Comparison of ENCODE assay signal across 9 mouse cellular contexts in the genomic region with DNA sequence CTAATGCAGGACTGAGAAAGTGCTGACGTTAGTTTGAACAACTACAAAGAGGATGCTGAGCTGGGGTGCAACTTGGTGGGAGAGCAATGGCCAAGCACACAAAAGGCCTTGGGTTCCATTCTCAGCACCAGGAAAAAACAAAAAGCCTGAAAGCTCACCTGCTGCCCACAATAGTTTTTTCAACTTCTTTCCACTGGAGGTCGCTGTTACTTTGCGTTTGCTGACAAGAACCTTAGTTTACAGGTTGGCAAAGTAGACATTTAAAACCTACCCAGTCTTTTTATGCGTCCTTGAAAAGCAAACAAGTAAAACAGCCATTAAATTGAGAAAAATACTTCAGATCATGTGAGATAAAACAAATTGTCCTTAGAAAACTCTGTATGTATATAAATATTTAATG. TPM values are rescaled to one million over a fixed set of nuclear protein-coding genes. Genes with fewer than 3 reads are reported as not detected.
A peak's percentile ranks its signal among the peaks of the same experiment; 100 is the strongest.
DNase-seq lines count a peak whose midpoint lies in the region; ATAC-seq and TF ChIP-seq lines count a peak whose summit lies in the region.
"Had no signal": no experiment of that assay in that cellular context is flagged by ENCODE, and none has a peak within 500 bp of the region (broad histone marks: within the 10 kb centered on the region; RNA-seq: fewer than 3 reads in every experiment).

No protein-coding gene starts in this region.

- H3K27me3 ChIP-seq in heart, postnatal 0 days (ENCODE audit: control insufficient read depth, insufficient read depth, low read length) = no peaks in the 10 kb centered on the region

- TF ChIP-seq POLR2A in brain, embryonic 14.5 days (IDR thresholded peaks at IDR 0.05; ENCODE audit: borderline replicate concordance, extremely low read depth, insufficient read depth, insufficient read length, poor library complexity, severe bottlenecking) = no peak

- TF ChIP-seq CTCF in heart, postnatal 0 days (IDR thresholded peaks at IDR 0.05; ENCODE audit: low read depth) = peak; percentile 75
- TF ChIP-seq CTCF in brain, embryonic 14.5 days (IDR thresholded peaks at IDR 0.05; ENCODE audit: borderline replicate concordance, extremely low read depth, insufficient read depth, insufficient read length) = peak; percentile 47; the same call in 1 of the 2 replicates

- H3K27ac ChIP-seq in heart, postnatal 0 days (ENCODE audit: low read depth) = no peak overlapping the region
- H3K27ac ChIP-seq: limb, embryonic 15.5 days had no signal

- H3K4me2 ChIP-seq in heart, postnatal 0 days (ENCODE audit: low read depth, low read length) = no peak overlapping the region
- H3K4me2 ChIP-seq: limb, embryonic 15.5 days had no signal

- H3K9ac ChIP-seq in heart, postnatal 0 days (replicated peaks; ENCODE audit: low read depth, low read length) = no peak overlapping the region
- H3K9ac ChIP-seq: limb, embryonic 15.5 days had no signal

- no peak overlapping the region for H3K4me3 ChIP-seq in heart, postnatal 0 days (ENCODE audit: low read depth, low read length)
- H3K4me3 ChIP-seq: limb, embryonic 15.5 days had no signal

- peak; percentile 80 for DNase-seq in heart, postnatal 0 days (ENCODE audit: low spot score)
- no peak for DNase-seq in heart, adult 8-10 months (ENCODE audit: low spot score)
- DNase-seq in right cerebral cortex, postnatal 10 days (ENCODE audit: low spot score in 2 of 2) = peak; percentile 31 to 45
- no peak for DNase-seq in right cerebral cortex, postnatal 36 days (ENCODE audit: low spot score in 2 of 2)
- peak; percentile 53 for DNase-seq in brain, embryonic 14.5 days (ENCODE audit: low read depth)
- peak; percentile 58 to 62 for DNase-seq in kidney, postnatal 36 days
- DNase-seq in telencephalon, adult 2 months (ENCODE audit: low read depth, low spot score) = peak; percentile 27
- DNase-seq in spleen, postnatal 14 days (ENCODE audit: low spot score in 2 of 2) = no peak

- ATAC-seq in heart, postnatal 0 days (ENCODE audit: insufficient read depth, low read depth) = no peak

- no peaks in the 10 kb centered on the region for H3K36me3 ChIP-seq in heart, postnatal 0 days (replicated peaks; ENCODE audit: control insufficient read depth, insufficient read depth, low read length)
- H3K36me3 ChIP-seq: limb, embryonic 15.5 days had no signal

- WGBS in heart, postnatal 0 days = 9% methylated on average over 4 of the region's 4 CpGs

- no peak for TF ChIP-seq EP300 in heart, postnatal 0 days (IDR thresholded peaks at IDR 0.05; ENCODE audit: low read depth)

- H3K4me1 ChIP-seq in heart, postnatal 0 days (ENCODE audit: control insufficient read depth, insufficient read depth) = peaks cover 30% of the 10 kb centered on the region

- no peaks in the 10 kb centered on the region for H3K9me3 ChIP-seq in heart, postnatal 0 days (replicated peaks; ENCODE audit: control insufficient read depth, low read length)
- H3K9me3 ChIP-seq: limb, embryonic 15.5 days had no signal

RNA-seq across cellular contexts. Expression of gene Mylk4, which starts 15.7 kb away (rescaled TPM):
- 1.6 and 5.6 TPM in 2 replicates for total RNA-seq in heart, postnatal 0 days (2014; rRNA removed; ENCODE audit: low replicate concordance)
- polyA plus RNA-seq in heart, postnatal 0 days (2015; fragmentation: Nextera tagmentation; extraction: Ambion mirVana) = 2.4 and 2.8 TPM in 2 replicates
- total RNA-seq in heart, adult 8-10 months (2022) = 100 to 1,000 TPM; 269 to 374 (median 349) TPM
- polyA plus RNA-seq in brain, embryonic 14.5 days (2012; rRNA removed) = 0.24 and 0.29 TPM in 2 replicates

RNA-seq across cellular contexts. Expression of gene Wrnip1, which starts 33.7 kb away (rescaled TPM):
- total RNA-seq in heart, postnatal 0 days (2014; rRNA removed; ENCODE audit: low replicate concordance) = 33.1 and 66.7 TPM in 2 replicates
- 11.2 and 12.1 TPM in 2 replicates for polyA plus RNA-seq in heart, postnatal 0 days (2015; fragmentation: Nextera tagmentation; extraction: Ambion mirVana)
- 10 to 100 TPM; 17.0 to 24.1 (median 21.1) TPM for total RNA-seq in heart, adult 8-10 months (2022)
- polyA plus RNA-seq in brain, embryonic 14.5 days (2012; rRNA removed) = 59.3 and 63.1 TPM in 2 replicates

RNA-seq across cellular contexts. Expression of gene D930007J09Rik, which starts 34.5 kb away (rescaled TPM):
- total RNA-seq in heart, postnatal 0 days (2014; rRNA removed; ENCODE audit: low replicate concordance) = not detected in 2 replicates
- not detected in 2 replicates for polyA plus RNA-seq in heart, postnatal 0 days (2015; fragmentation: Nextera tagmentation; extraction: Ambion mirVana)
- not detected for total RNA-seq in heart, adult 8-10 months (2022)
- 0.50 and 0.70 TPM in 2 replicates for polyA plus RNA-seq in brain, embryonic 14.5 days (2012; rRNA removed)
- polyA plus RNA-seq: limb, embryonic 15.5 days had no signal

Comparison
In these comparisons a context has a peak if more than half of its experiments do, and no peak if none do; other contexts are left out.
1. DNase-seq: peak in heart, postnatal 0 days (single experiment), right cerebral cortex, postnatal 10 days (2 of 2), brain, embryonic 14.5 days (single experiment), kidney, postnatal 36 days (2 of 2) and telencephalon, adult 2 months (single experiment); none in heart, adult 8-10 months (single experiment), right cerebral cortex, postnatal 36 days (0 of 2) and spleen, postnatal 14 days (0 of 2).
2. RNA of gene Mylk4, which starts 15.7 kb away (total RNA-seq): 269 to 374 TPM in heart, adult 8-10 months; 1.6 to 5.6 TPM in heart, postnatal 0 days; every median in the first group is over 10 times any median in the second.